Mouse (Mus musculus): ENCODE results near the gene Phf23. TPM values are rescaled to one million over a fixed set of nuclear protein-coding genes. Genes with fewer than 3 reads are reported as not detected.
A peak's percentile ranks its signal among the peaks of the same experiment; 100 is the strongest.
"Not testable (repeated sequence)": the region's sequence is repeated elsewhere in the genome, so short reads cannot be mapped to it uniquely, and the experiment has no call there.

The Phf23 gene
- total RNA-seq, 4 experiments from 2014 or later, result 55.7 to 61.0 (median 58.4) TPM

DNA sequence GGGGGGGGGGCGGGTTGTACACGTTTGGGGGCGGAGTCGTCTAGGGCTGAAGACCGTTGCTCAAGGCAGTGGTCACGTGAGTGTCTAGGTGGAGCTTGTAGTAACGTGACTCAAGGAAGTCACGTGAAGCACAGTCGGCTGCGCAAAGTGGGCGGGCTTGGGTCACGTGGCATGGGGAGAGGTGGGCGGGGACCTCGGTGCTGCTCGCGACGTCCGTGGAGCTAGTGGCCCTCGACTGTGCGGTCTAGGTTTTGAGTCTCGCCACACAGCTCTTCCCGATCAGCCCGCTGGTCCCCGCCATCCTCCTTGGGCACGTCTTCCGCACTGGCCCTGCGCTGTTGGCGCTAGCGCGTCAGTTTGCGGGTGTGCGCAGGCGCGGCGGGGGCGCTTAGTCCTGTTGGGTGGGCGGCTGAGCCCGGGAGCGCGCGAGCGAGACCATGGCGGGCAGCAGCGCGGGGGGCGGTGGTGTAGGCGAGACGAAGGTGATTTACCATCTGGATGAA, 4.9 kb downstream of the Phf23 start, which contains the start of gene Dvl2:
TSS of gene Dvl2 (plus strand) at position 200 of the 503 bp plus-strand sequence.
- peak; percentile 92 for DNase-seq

DNA sequence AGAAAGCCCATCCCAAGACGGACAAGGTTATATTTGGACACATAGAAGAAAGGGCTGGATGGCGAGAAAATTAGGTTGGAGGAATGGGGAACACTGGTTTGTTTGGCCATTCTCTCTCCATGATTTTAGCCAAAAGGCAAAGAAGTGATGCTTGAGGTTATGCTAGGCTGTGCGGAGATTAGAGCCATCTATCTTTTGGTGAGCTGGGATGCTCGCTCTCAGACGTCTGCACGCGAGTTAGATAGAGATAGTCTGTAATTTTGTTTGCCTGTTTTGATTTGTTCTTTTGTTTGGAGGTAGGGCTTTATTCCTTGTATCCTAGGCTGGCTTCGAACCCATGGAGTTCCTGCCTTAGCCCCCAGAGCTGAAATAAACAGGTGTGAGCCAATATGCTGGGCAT, 5.6 kb downstream of the Phf23 start:
- no peak for DNase-seq

- no peak for DNase-seq
These were observed 6.3 kb downstream of the Phf23 start for GRCm38 (mm10) chr11:70001865-70002264.

- DNase-seq, result no peak
These were observed 6.9 kb downstream of the Phf23 start for GRCm38 (mm10) chr11:70002471-70002870.

DNA sequence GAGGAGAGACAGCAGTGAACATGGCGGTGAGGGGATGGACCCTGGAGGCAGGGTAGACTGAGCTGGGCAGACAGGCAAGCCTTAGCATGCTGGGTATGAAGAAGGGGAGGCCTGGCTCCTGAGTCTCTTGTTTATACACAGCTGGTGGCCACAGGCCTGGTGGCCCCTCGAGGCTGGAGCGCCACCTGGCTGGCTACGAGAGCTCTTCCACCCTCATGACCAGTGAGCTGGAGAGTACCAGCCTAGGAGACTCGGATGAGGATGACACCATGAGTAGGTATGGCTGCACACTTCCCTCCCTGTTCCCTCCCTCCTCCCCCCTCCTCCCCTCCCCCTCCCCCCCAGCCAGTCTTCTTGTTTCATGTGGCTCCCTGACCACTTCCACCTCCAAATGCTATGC, 9.9 kb downstream of the Phf23 start:
- no peak for DNase-seq

DNA sequence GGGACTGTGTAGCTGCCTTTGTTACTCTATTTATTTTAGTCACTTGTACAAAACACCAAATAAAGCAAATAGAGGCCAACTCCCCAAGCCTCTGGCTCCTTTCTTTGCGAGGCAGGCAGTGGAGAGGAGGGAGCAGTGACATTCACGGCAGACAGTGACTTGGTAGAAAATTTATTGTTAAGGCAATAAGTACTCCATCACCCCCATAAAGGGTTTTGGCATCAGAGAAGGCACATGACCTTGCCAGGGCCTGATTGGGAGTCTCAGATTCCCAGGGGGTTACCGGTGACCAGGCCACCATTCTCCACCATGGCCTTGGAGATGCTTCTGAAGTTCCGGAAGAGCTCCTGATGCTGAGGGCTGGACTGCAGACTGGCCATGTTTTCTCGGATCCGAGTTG, 14.5 kb downstream of the Phf23 start:
- DNase-seq, result no peak

DNA sequence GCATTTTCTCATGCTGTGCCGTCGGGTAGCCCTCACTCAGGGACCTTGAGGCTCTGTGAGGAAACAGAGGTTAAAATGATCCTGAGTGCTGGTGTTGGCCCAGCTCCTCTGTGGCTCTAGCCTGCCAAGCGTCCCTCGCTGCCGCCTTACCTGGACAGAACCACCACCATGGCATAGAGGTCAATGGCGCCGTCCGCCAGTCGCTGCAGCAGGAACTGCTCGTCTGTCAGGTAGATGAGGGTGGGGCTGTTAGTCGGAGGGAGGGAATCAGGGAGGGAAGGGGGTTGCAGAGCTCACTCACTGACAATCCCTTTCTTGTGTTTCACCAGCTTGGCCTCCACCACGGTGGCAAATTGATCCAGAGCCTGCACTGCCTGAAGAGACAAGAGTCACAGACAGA, 15.0 kb downstream of the Phf23 start:
- no peak for DNase-seq

DNA sequence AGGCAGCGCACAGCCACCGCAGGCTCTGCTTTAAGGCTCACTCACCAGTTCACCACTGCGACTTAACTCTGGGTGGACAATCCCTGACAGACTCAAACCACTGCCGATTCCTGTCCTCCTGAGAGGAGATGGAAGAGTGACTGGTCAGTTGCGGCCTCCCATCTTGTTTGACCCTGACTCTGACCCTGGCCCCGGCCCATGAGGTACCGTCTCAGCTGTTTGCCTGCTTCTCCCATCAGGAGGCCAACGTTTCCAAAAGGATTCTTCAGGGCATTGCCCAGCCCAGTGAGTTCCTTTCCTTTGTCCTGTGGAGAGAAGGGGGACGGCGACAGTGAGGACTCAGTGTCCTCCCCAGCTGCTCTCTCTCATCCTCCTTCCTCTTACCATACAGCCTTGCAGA, 15.4 kb downstream of the Phf23 start:
- no peak for DNase-seq

DNA sequence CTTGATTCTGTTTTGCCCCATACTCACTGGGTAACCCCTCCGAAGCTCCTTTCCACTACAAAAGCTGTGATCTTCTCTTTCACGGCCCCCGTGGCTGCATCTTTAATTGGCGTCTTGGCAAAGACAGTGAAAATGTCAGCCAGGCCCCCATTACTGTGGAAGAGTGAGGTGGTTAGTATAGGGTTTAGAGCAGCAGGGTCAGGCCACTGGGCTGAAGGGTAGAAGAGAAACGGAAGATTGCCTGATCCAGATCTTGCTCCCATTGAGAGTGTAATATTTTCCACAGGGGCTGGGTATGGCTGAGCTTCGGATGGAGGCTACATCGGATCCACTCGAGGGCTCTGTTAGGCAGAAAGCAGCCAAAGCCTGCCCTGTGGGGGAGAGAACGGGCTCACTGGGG, 17.4 kb downstream of the Phf23 start:
- no peak for DNase-seq

GRCm38 (mm10) chr11:70013408-70013807, 17.8 kb downstream of the Phf23 start:
- no peak for DNase-seq

- no peak for DNase-seq
These were observed 18.5 kb downstream of the Phf23 start for GRCm38 (mm10) chr11:70014051-70014450.

DNA sequence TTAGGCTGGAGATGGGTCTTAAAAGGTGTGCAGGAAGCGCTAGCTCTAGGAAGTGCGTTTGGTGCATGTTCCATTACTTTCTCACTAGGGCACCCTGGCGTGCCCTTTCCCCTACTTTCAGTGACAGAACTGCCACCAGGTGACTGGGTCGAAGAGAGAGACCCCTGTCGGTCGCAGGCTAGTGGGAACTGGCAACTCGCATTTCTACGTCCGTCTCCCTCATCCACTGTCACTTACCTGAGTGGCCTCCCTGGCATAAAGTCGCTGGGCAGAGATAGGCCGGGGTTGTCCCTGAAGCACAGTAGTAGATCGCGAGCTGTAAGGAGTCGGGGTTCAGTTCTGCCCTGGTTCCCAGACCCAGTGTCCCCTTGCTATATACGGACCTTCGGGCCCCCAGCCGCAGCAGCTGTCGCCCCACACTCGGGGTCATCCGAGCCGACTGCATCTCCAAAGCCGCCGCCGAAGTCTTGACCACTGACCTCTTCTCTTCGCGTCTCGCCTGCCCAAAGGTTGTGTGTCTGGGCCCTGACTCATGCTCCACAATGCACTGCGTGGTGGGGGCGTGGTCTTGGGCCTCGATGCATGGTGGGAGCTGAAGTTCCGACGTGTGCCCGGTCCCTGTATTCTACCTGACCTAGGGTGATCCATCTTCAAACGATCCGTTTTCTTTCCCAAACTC, 19.4 kb downstream of the Phf23 start, which contains the start of gene Acadvl:
TSS of gene Acadvl (minus strand) at position 532 of the 679 bp plus-strand sequence.
- peak; percentile 90 for DNase-seq

- no peak for DNase-seq
These were observed 20.1 kb downstream of the Phf23 start for GRCm38 (mm10) chr11:70015677-70016076.

- not testable (repeated sequence) for DNase-seq
These were observed 20.6 kb downstream of the Phf23 start for GRCm38 (mm10) chr11:70016177-70016576.

DNA sequence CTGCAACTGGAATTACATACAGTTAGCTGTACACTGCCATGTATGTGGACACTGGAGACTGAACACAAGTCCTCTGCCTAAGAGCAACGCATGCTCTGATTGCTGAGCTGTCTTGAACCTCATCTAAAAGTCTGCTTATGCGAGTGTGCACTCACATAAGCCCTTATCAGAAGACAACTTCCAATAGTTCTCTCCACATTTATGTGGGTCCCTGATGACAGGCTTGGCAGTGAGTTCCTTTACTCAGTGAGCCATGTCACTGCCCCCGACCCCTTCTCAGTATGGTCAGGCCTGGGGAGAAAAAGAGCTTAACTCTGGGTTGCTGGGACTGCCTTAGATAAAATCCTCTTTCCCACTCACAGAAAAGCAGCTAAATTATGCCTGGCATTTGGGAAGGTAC, 21.1 kb downstream of the Phf23 start, which contains the start of gene Dlg4:
TSS of gene Dlg4 (plus strand) at position 274 of the 400 bp plus-strand sequence.
- no peak for DNase-seq

GRCm38 (mm10) chr11:70017199-70017767, 21.7 kb downstream of the Phf23 start:
- DNase-seq, result no peak

- DNase-seq, result no peak
These were observed 22.8 kb downstream of the Phf23 start for GRCm38 (mm10) chr11:70018131-70018990.

DNA sequence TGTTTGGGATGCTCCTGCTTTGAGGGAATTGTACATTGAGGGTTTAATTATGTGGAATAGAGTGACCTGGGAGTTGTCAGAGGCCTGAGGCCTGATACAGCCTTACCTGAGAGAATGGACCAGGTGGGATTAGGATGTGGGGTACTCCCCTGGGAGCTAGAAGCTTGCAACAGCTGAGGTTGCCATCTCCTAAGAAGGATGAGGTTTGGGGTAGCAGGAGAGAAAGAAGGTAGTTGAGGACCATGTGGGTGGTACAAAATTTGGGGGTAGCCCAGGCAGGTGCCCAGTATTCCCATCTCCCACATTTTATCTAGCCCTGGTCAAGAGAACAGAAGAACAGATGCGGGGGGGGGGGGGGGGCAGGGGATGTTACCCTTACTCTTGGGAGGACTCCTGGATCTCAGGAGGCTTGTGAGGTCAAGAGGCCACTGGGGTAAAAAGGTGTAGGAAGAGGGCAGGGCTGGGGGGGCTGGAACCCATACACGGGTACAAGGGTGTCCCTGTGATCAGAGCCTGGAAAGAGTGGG, 24.0 kb downstream of the Phf23 start:
- DNase-seq, result no peak

GRCm38 (mm10) chr11:70020022-70020631, 24.6 kb downstream of the Phf23 start:
- DNase-seq, result no peak

DNA sequence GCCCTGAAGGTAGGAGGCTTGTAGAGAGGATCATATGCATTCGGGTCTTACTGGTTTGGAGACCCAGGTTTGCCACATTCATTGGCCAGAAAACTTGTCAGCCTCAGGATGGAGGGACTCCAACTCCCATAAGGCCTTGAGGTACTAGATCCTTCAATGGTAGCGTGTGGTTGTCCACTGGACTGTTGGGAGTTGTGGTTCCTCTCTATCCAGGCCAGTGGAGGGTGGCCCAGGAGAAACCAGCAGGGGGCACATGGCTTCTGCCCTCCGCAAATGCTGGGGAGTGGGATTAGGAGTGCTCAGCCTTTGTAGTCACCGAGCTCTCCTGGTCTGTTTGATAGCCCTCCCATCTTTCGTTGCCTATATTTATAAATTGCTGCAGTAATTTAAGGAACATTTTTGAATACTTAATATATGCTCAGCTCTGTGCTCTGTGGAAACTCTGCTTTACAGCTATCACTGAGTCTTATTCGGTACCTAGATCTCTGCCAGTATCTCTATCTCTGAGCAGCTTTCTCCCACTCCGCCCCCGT, 25.2 kb downstream of the Phf23 start:
- DNase-seq, result peak; percentile 73

DNA sequence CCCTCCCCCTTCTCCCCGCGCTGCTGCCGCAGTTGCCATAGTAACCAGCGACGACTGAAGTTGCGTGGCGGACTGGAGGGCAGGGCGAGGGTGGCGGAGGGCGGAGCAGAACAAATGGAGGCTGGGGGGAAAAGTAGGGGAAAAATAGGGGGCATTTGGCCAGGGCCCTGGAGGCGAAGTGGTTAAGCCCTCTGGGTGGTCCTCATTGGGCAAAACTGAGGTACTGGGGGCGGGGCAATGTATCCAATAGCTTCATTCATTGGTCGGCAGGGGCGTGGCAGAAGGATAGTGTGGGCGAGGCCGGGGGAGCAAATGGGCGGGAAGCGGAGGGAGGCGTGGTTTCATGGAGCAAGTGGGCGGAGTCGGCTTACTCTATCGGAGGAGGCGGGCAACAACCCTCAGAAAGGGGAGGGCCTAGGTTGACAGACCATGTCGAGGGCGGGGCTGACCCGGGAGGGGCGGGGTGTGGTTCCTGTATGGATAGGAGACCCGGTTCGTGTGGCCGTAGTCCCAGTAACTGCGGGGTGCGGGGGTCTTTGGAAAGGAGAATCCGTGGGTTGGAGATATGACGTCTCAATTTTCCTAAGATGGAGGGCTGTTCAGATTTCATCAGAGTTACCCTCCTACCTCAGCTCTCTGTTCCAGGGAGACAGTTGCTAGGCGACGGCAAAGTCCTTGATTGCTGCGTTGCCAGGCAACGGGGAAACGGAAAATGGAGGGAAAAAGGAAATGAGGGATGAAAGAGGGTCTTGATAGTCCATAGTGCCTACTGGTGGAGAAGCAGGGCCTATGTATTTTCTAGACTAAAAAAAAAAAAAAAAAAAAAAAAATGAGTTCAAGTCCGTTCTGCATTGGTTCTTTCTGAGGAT, 25.9 kb downstream of the Phf23 start:
- DNase-seq, result peak; percentile 97
